Mouse (Mus musculus) thymus, adult 2 months (tissue): ENCODE results near the gene Gm379. TPM values are rescaled to one million over a fixed set of nuclear protein-coding genes. Genes with fewer than 3 reads are reported as not detected.

Experiments
- DNase-seq: peaks from one replicate; pipeline ENCODE4 v3.0.0; 2021
- H3K27ac ChIP-seq: fragments of 200-500 bp; 2 replicates; pipeline ENCODE4 v1.5.1; 2012; ENCODE audit warnings: low read length, control low read depth; ENCODE audit not compliant: control insufficient read depth, insufficient read depth
- H3K27me3 ChIP-seq: fragments of 200-500 bp; 2 replicates; pipeline ENCODE4 v1.6.1; 2012; ENCODE audit warnings: mild to moderate bottlenecking, low read length, moderate library complexity, mixed read lengths; ENCODE audit not compliant: control insufficient read depth, insufficient read depth
- H3K36me3 ChIP-seq: fragments of 200-500 bp; 2 replicates; pipeline ENCODE4 v1.6.1; 2012; ENCODE audit warnings: mild to moderate bottlenecking, low read length, moderate library complexity; ENCODE audit not compliant: control insufficient read depth, insufficient read depth
- H3K4me1 ChIP-seq: fragments of 200-500 bp; replicated peaks from 2 replicates; pipeline ENCODE4 v1.6.1; 2012; ENCODE audit warnings: low read length; ENCODE audit not compliant: control insufficient read depth, insufficient read depth
- H3K4me3 ChIP-seq: fragments of 200-500 bp; 2 replicates; pipeline ENCODE4 v1.5.1; 2012; ENCODE audit warnings: mild to moderate bottlenecking, low read length, control low read depth, moderate library complexity; ENCODE audit not compliant: control insufficient read depth, insufficient read depth
- CTCF ChIP-seq: fragments of 200-500 bp; IDR thresholded peaks from 2 replicates; pipeline ENCODE4 v1.5.1; 2012; ENCODE audit warnings: mild to moderate bottlenecking, control low read depth, low read length, moderate library complexity, borderline replicate concordance; ENCODE audit not compliant: control insufficient read depth, poor library complexity, insufficient read depth; ENCODE audit errors: extremely low read depth
- POLR2A ChIP-seq: fragments of 200-500 bp; IDR thresholded peaks from 2 replicates; pipeline ENCODE4 v1.6.1; 2012; ENCODE audit warnings: mild to moderate bottlenecking, low read length, control low read depth, moderate library complexity; ENCODE audit not compliant: control insufficient read depth, poor library complexity, insufficient read depth; ENCODE audit errors: extremely low read depth
- WGBS: fragments of 180-500 bp; shearing (Covaris S2); methylation state at CpG from one replicate; pipeline ENCODE4 v1.1.7; 2018; 5-methylcytosine and 5-hydroxymethylcytosine counted together
- polyA plus RNA-seq: library from polyadenylated mRNA; depleted of rRNA; stranded (reverse); fragments of >200 nt; gene quantifications from 2 replicates; pipeline ENCODE4 v1.2.3, GENCODE M21; 2012; rRNA removed

Gm379 gene
- not detected in 2 replicates for polyA plus RNA-seq

DNA sequence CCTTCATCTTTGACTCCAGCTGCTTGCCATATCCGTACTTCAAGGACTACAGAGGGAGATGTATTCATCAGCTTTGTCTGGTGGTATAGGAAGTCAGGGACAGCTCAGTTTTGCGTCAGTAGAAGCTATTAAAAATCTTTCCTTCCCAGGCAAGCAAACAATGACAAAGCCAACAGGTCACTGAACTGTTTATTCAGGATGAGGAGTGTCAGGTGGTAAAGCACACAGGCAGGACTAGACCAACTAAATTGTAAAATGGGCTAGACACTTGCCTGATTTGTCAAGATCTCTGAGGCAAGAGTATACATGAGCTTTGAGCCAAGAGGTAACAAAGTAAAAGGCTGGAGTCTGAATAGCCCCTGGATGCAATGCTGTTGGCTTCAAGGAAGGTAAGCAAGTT is at the start of gene Gm379:
TSS of gene Gm379 (minus strand) at position 7 of the 400 bp plus-strand sequence.
- no peak for TF ChIP-seq POLR2A
- TF ChIP-seq CTCF: no peak
- H3K27me3 ChIP-seq: no peaks in the 10 kb centered on the region
- no peaks in the 10 kb centered on the region for H3K36me3 ChIP-seq
- no peaks in the 10 kb centered on the region for H3K4me1 ChIP-seq
- H3K4me3 ChIP-seq: no peak within 1 kb of the TSS
- 40% methylated on average over 2 of the region's 2 CpGs for WGBS
- H3K27ac ChIP-seq: no peak within 1 kb of the TSS
- no peak for DNase-seq

DNA sequence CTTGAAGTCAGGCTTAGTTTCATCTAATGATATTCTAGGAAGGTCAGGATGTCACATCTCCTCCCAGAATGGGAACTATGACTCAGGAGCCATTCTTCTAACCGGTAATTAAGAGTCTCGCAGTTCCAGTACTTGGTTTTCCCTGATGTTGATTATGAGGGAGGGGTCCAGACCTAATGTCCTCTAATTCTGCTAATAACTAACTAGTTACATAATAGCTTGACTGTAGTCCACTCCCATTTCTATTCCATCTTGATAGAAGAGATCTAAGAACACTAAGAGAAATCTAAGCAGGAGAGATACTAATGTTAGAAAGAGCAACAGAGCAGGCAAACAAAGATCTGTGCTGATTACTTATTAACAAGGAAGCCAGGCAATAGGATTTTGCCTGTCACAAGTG is 39.6 kb upstream of the Gm379 start:
- no peak overlapping the region for H3K27ac ChIP-seq
- 98% methylated on average over 2 of the region's 2 CpGs for WGBS

DNA sequence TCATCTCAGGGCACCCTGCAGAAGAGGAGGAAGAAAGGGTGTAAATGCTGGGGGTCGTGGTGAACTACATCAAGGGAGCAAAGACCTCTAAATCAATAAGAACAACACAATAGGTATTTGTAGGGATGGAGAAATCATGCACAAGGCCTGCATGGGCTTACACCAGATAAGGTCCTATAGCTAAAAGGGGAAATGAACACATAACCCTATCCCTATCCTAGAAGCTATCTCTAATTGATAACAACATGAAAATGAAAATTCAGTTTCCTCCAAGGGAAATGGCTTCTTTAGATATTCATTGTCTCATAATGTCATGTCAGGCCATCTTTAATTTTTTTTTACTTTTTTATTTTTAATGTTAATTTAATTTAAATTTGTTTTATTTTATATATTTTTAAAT is 4.2 kb upstream of the Gm379 start:
- no peak overlapping the region for H3K4me3 ChIP-seq
- TF ChIP-seq CTCF (no peak), POLR2A (no peak)
- WGBS: 50% methylated on average over 1 of the region's 1 CpGs
- H3K27ac ChIP-seq: no peak overlapping the region
- no peaks in the 10 kb centered on the region for H3K4me1 ChIP-seq
- H3K27me3 ChIP-seq: no peaks in the 10 kb centered on the region
- H3K36me3 ChIP-seq: no peaks in the 10 kb centered on the region
- DNase-seq: no peak

More for the DNA sequence above, 39.6 kb upstream of the Gm379 start:
- no peak overlapping the region for H3K4me3 ChIP-seq
- no peaks in the 10 kb centered on the region for H3K36me3 ChIP-seq
- H3K27me3 ChIP-seq: no peaks in the 10 kb centered on the region
- no peaks in the 10 kb centered on the region for H3K4me1 ChIP-seq
- TF ChIP-seq POLR2A (no peak), CTCF (no peak)
- DNase-seq: no peak

DNA sequence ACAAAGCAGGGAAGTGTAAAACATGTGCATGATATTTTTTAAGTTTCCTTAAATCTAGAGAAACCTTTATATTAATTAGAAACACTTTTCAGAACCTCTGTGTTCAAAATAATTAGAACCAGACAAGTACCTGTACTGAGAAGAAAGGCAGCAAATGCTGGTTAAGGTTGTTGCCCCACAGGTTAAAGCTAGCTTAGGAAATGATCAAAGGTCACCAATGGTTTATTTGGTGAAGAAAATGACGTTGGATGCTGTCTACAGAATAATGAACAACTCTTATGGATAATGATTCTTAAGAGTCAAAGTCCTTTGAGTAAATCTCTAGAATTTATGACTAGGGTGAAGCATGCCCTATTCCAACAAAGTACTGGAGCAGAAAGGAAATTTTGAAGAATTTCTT is 42.7 kb downstream of the Gm379 start:
- no peak overlapping the region for H3K4me3 ChIP-seq
- no peaks in the 10 kb centered on the region for H3K27me3 ChIP-seq
- no peak overlapping the region for H3K27ac ChIP-seq
- H3K36me3 ChIP-seq: no peaks in the 10 kb centered on the region
- no peaks in the 10 kb centered on the region for H3K4me1 ChIP-seq
- WGBS: 72% methylated on average over 1 of the region's 1 CpGs
- DNase-seq: no peak
- TF ChIP-seq CTCF (no peak), POLR2A (no peak)

DNA sequence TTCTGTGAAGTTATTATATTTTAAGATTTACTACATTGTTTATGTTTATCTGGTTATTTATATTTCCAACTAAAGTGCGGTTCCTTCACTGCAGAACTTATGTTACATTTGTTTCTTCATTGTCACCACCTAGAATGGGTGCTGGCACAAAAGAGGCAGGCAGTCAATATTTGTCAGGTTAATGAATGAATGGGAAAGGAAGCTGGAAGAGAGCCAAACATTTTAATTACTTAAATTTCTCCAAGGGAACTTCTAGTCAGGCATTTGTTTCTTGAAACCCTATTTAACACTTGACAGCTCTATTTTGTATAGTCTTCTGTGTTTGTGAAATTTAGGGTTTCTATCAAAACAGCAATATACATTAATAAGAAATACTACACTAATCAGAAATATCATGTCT is 43.8 kb downstream of the Gm379 start:
- Histone ChIP-seq H3K4me1 (no peaks in the 10 kb centered on the region), H3K27me3 (no peaks in the 10 kb centered on the region), H3K4me3 (no peak overlapping the region), H3K36me3 (no peaks in the 10 kb centered on the region), H3K27ac (no peak overlapping the region)
- TF ChIP-seq POLR2A: no peak
- no peak for TF ChIP-seq CTCF
- DNase-seq: no peak
- 89% methylated on average over 1 of the region's 1 CpGs for WGBS

Other genes with a start within 250 kb of the Gm379 start
- 3.0 and 3.3 TPM in 2 replicates for gene Brwd3, start 169.5 kb upstream of the Gm379 start, polyA plus RNA-seq